Mouse (Mus musculus) forebrain, embryonic 16.5 days (tissue): ENCODE results near the gene Palm3. TPM values are rescaled to one million over a fixed set of nuclear protein-coding genes. Genes with fewer than 3 reads are reported as not detected.
"Not testable (repeated sequence)": the region's sequence is repeated elsewhere in the genome, so short reads cannot be mapped to it uniquely, and the experiment has no call there.

ENCODE experiments used
- ATAC-seq: fragments of 200-750 bp; cut with Nextera tagmentation; 2 replicates; pipeline ENCODE4 v1.8.0; 2017; ENCODE audit warnings: mild to moderate bottlenecking, moderate library complexity
- H3K27ac ChIP-seq: fragments of 300-500 bp; sonication (generic); 2 replicates; pipeline ENCODE4 v1.5.1; 2014; ENCODE audit warnings: low read length, control low read depth
- H3K27me3 ChIP-seq: fragments of 300-500 bp; sonication (generic); replicated peaks from 2 replicates; pipeline ENCODE4 v1.6.1; 2014; ENCODE audit warnings: low read length; ENCODE audit not compliant: control insufficient read depth, insufficient read depth
- H3K36me3 ChIP-seq: fragments of 300-500 bp; sonication (generic); 2 replicates; pipeline ENCODE4 v1.6.1; 2014; ENCODE audit not compliant: control insufficient read depth, insufficient read depth
- H3K4me1 ChIP-seq: fragments of 300-500 bp; sonication (generic); replicated peaks from 2 replicates; pipeline ENCODE4 v1.6.1; 2014; ENCODE audit warnings: low read length; ENCODE audit not compliant: control insufficient read depth, insufficient read depth
- H3K4me2 ChIP-seq: fragments of 300-500 bp; sonication (generic); 2 replicates; pipeline ENCODE4 v1.6.1; 2014; ENCODE audit warnings: mild to moderate bottlenecking, low read length, control low read depth
- H3K4me3 ChIP-seq: fragments of 300-500 bp; sonication (generic); replicated peaks from 2 replicates; pipeline ENCODE4 v1.5.1; 2014; ENCODE audit warnings: mild to moderate bottlenecking, low read length, control low read depth
- H3K9ac ChIP-seq: fragments of 300-500 bp; sonication (generic); replicated peaks from 2 replicates; pipeline ENCODE4 v1.6.1; 2014; ENCODE audit warnings: low read depth, low read length, control low read depth
- H3K9me3 ChIP-seq: fragments of 300-500 bp; sonication (generic); 2 replicates; pipeline ENCODE4 v1.6.1; 2016; ENCODE audit warnings: low read length; ENCODE audit not compliant: control insufficient read depth
- WGBS: fragments of 180-500 bp; shearing (Covaris S2); extraction: QIAGEN DNeasy Blood & Tissue Kit; methylation state at CpG from one replicate; pipeline ENCODE4 v1.1.7; 2014; 5-methylcytosine and 5-hydroxymethylcytosine counted together
- polyA plus RNA-seq: library from polyadenylated mRNA; unstranded; fragments of >200 nt; fragmentation: Nextera tagmentation; extraction: Ambion mirVana; gene quantifications from 2 replicates; pipeline ENCODE4 v1.2.1, GENCODE M21; 2015

Palm3 gene
- polyA plus RNA-seq, 1 experiment from 2014 or later, result 2.0 TPM

GRCm38 (mm10) chr8:83978200-83978599 lies 43.1 kb upstream of the Palm3 start:
- Histone ChIP-seq H3K9ac (no peak overlapping the region), H3K4me2 (no peak overlapping the region), H3K27ac (no peak overlapping the region), H3K27me3 (no peaks in the 10 kb centered on the region), H3K9me3 (no peaks in the 10 kb centered on the region), H3K4me3 (no peak overlapping the region), H3K36me3 (peaks cover 14% of the 10 kb centered on the region), H3K4me1 (peaks cover 21% of the 10 kb centered on the region)
- ATAC-seq, result no peak
- WGBS, result 69% methylated on average over 9 of the region's 9 CpGs

DNA sequence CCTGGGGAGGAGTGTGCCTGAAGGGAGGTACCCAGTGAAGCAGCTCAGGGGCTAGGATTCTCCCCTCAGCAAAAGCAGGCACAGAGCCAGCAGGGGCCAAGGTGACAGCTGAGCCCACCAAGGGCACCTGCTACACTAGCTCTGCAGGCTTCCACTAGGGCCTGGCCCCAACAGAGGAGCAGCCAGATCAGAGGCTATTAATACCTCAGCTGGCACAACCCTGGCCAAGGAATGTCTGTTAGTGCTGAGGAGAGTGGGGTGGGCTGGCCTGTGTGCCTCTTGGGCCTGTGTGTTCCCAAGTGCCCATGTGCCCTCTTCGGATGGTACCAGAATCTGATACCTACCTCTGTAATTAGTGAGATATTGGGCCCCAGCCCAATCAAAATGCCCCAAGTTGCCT lies 41.0 kb upstream of the Palm3 start:
- Histone ChIP-seq H3K4me3 (no peak overlapping the region), H3K4me2 (no peak overlapping the region), H3K27me3 (no peaks in the 10 kb centered on the region), H3K36me3 (peaks cover 23% of the 10 kb centered on the region), H3K4me1 (peaks cover 6% of the 10 kb centered on the region), H3K27ac (no peak overlapping the region), H3K9ac (no peak overlapping the region), H3K9me3 (no peaks in the 10 kb centered on the region)
- WGBS, result 96% methylated on average over 1 of the region's 1 CpGs
- no peak for ATAC-seq

DNA sequence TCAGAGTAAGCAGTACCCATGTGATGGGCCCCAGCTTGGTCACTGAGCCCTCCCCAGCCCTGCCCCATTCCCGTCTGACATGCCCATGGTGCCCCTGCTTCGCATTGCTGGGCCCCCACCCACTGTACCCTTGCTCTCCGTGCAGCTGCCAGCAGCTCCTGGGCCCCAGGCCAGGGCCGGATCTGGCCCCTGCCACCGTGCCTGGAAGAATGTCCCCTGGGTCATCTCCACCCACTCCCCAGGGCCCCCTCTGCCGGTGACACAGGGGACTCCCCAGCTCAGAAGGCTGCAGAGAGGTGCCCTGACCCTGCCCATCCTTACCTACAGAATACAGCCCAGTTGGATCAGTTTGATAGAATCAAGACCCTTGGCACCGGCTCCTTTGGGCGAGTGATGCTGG lies 40.4 kb upstream of the Palm3 start:
- no peak for ATAC-seq
- H3K36me3 ChIP-seq, result peaks cover 26% of the 10 kb centered on the region
- no peaks in the 10 kb centered on the region for H3K27me3 ChIP-seq
- peaks cover 6% of the 10 kb centered on the region for H3K4me1 ChIP-seq
- no peak overlapping the region for H3K4me3 ChIP-seq
- H3K9ac ChIP-seq, result no peak overlapping the region
- no peak overlapping the region for H3K4me2 ChIP-seq
- no peak overlapping the region for H3K27ac ChIP-seq
- WGBS, result 80% methylated on average over 8 of the region's 8 CpGs
- no peaks in the 10 kb centered on the region for H3K9me3 ChIP-seq

- H3K27ac ChIP-seq, result no peak overlapping the region
- ATAC-seq, result no peak
- no peak overlapping the region for H3K4me3 ChIP-seq
- H3K36me3 ChIP-seq, result peaks cover 33% of the 10 kb centered on the region
- H3K9me3 ChIP-seq, result no peaks in the 10 kb centered on the region
- no peak overlapping the region for H3K9ac ChIP-seq
- 91% methylated on average over 7 of the region's 7 CpGs for WGBS
- H3K4me1 ChIP-seq, result peaks cover 6% of the 10 kb centered on the region
- H3K27me3 ChIP-seq, result no peaks in the 10 kb centered on the region
- no peak overlapping the region for H3K4me2 ChIP-seq
Measured at GRCm38 (mm10) chr8:83981533-83981932, 39.7 kb upstream of the Palm3 start.

DNA sequence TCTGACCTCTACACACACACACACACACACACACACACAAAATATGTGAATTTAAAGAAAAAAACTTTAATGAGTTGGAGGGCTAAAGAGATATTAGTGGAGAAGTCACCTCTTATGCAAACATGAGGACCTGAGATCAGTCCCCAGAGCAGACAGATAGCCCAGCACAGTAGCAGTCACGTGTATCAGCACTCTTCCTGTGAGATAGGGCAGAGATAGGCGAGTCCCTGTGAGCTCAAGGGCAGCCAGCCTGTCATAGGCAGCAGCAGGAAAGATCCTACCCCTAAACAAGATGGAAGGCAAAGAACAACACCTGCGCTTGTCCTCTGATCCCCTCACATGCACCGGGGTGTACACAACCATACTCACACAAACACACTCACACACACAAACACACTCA lies 38.8 kb upstream of the Palm3 start:
- H3K36me3 ChIP-seq, result peaks cover 40% of the 10 kb centered on the region
- H3K27ac ChIP-seq, result no peak overlapping the region
- H3K4me1 ChIP-seq, result peaks cover 6% of the 10 kb centered on the region
- H3K9me3 ChIP-seq, result no peaks in the 10 kb centered on the region
- H3K4me2 ChIP-seq, result no peak overlapping the region
- no peak overlapping the region for H3K4me3 ChIP-seq
- H3K9ac ChIP-seq, result no peak overlapping the region
- whole genome bisulfite sequencing, result 97% methylated on average over 4 of the region's 4 CpGs
- ATAC-seq, result no peak
- no peaks in the 10 kb centered on the region for H3K27me3 ChIP-seq

- not testable (repeated sequence) for H3K4me1 ChIP-seq, H3K9me3 ChIP-seq, H3K27me3 ChIP-seq, H3K27ac ChIP-seq, ATAC-seq, H3K4me2 ChIP-seq, H3K4me3 ChIP-seq, H3K9ac ChIP-seq
- WGBS, result 87% methylated on average over 2 of the region's 2 CpGs
- peaks cover 40% of the 10 kb centered on the region for H3K36me3 ChIP-seq
Measured at GRCm38 (mm10) chr8:83983222-83983621, 38.0 kb upstream of the Palm3 start.

GRCm38 (mm10) chr8:83989243-83989642 lies 32.0 kb upstream of the Palm3 start:
- ATAC-seq, result no peak
- Histone ChIP-seq H3K9me3 (no peaks in the 10 kb centered on the region), H3K27me3 (no peaks in the 10 kb centered on the region), H3K4me1 (no peaks in the 10 kb centered on the region), H3K27ac (no peak overlapping the region), H3K4me2 (no peak overlapping the region), H3K9ac (no peak overlapping the region), H3K4me3 (no peak overlapping the region), H3K36me3 (peaks cover 33% of the 10 kb centered on the region)
- WGBS, result 87% methylated on average over 7 of the region's 7 CpGs

DNA sequence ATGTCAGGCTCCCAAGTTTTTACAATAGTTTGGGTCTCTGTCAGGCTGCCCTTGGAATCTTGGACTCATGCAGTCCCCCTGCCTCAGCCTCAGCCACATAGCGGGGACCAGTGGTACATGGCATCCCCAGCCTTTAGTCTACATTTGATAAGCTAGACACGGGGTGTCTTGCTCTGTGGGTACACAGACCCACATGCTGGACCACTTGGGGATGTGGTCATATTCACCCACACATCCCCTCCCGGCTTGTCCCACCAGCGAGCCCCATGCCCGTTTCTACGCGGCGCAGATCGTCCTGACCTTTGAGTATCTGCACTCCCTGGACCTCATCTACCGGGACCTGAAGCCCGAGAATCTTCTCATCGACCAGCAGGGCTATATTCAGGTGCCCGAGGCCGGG lies 31.1 kb upstream of the Palm3 start:
- Histone ChIP-seq H3K4me1 (no peaks in the 10 kb centered on the region), H3K9me3 (no peaks in the 10 kb centered on the region), H3K27me3 (no peaks in the 10 kb centered on the region), H3K27ac (no peak overlapping the region), H3K36me3 (peaks cover 31% of the 10 kb centered on the region), H3K4me3 (no peak overlapping the region), H3K4me2 (no peak overlapping the region), H3K9ac (no peak overlapping the region)
- ATAC-seq, result no peak
- WGBS, result 95% methylated on average over 14 of the region's 14 CpGs

DNA sequence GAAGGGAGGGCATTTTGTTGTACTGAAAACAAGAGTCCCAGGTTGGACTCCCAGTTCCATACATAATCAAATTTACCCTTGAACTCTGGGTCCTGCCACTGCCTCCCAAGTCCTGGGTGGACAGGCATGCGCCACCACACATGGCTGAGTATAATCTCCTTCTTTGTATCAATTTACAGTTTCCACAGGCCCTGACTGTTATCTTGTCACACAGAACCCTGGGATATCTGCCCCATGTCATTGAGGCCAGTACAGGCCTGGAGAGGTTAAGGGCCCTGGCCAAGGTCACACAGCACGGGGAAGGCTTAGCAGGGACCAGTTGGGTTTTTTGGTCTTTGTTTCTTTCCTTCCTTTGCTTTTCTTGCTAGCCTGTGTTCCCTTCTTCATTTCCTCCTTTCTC lies 28.8 kb upstream of the Palm3 start:
- Histone ChIP-seq H3K9ac (no peak overlapping the region), H3K36me3 (peaks cover 13% of the 10 kb centered on the region), H3K9me3 (no peaks in the 10 kb centered on the region), H3K27me3 (no peaks in the 10 kb centered on the region), H3K4me3 (no peak overlapping the region), H3K4me1 (peaks cover 6% of the 10 kb centered on the region; the same call in 1 of the 2 replicates), H3K4me2 (no peak overlapping the region), H3K27ac (no peak overlapping the region)
- no peak for ATAC-seq
- WGBS, result 94% methylated on average over 2 of the region's 2 CpGs

DNA sequence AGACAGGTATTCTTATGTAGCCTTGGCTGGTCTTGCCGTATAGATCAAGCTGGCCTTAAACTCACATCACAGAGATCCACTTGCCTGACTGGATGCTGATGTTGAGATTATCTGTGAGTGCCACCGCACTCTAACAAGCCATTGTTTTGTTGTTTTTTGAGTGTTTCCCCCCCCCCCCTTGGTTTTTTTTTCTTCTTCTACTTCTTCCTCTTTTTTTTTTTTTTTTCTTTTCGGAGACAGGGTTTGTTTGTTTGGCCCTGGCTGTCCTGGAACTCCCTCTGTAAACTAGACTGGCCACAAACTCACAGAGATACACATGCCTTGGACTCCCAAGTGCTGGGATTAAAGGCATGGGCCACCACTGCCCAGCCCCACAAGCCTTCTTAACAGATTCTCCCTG lies 27.2 kb upstream of the Palm3 start:
- Histone ChIP-seq H3K4me2 (no peak overlapping the region), H3K4me1 (peaks cover 13% of the 10 kb centered on the region), H3K27ac (no peak overlapping the region), H3K4me3 (no peak overlapping the region), H3K9me3 (no peaks in the 10 kb centered on the region), H3K36me3 (peaks cover 13% of the 10 kb centered on the region), H3K9ac (no peak overlapping the region), H3K27me3 (no peaks in the 10 kb centered on the region)
- 94% methylated on average over 3 of the region's 3 CpGs for WGBS
- ATAC-seq, result no peak
